Mouse (Mus musculus) intestine, embryonic 15.5 days (tissue): ENCODE data around the gene Mdn1. TPM values are rescaled to one million over a fixed set of nuclear protein-coding genes. Genes with fewer than 3 reads are reported as not detected.

Experiments
- ATAC-seq: fragments of 200-750 bp; cut with Nextera tagmentation; 2 replicates; pipeline ENCODE4 v1.8.0; 2017; ENCODE audit warnings: moderate TSS enrichment, moderate library complexity
- H3K27ac ChIP-seq: fragments of 300-500 bp; sonication (generic); 2 replicates; pipeline ENCODE4 v1.5.1; 2015; ENCODE audit warnings: mild to moderate bottlenecking, inconsistent platforms
- H3K27me3 ChIP-seq: fragments of 300-500 bp; sonication (generic); replicated peaks from 2 replicates; pipeline ENCODE4 v1.6.1; 2015; ENCODE audit warnings: inconsistent platforms
- H3K36me3 ChIP-seq: fragments of 300-500 bp; sonication (generic); 2 replicates; pipeline ENCODE4 v1.6.1; 2015; ENCODE audit warnings: inconsistent platforms
- H3K4me1 ChIP-seq: fragments of 300-500 bp; sonication (generic); replicated peaks from 2 replicates; pipeline ENCODE4 v1.6.1; 2015; ENCODE audit warnings: inconsistent platforms
- H3K4me2 ChIP-seq: fragments of 300-500 bp; sonication (generic); replicated peaks from 2 replicates; pipeline ENCODE4 v1.6.1; 2015; ENCODE audit warnings: mild to moderate bottlenecking, inconsistent platforms
- H3K4me3 ChIP-seq: fragments of 300-500 bp; sonication (generic); replicated peaks from 2 replicates; pipeline ENCODE4 v1.5.1; 2015; ENCODE audit warnings: inconsistent platforms
- H3K9ac ChIP-seq: fragments of 300-500 bp; sonication (generic); 2 replicates; pipeline ENCODE4 v1.6.1; 2015; ENCODE audit warnings: inconsistent platforms
- H3K9me3 ChIP-seq: fragments of 300-500 bp; sonication (generic); 2 replicates; pipeline ENCODE4 v1.6.1; 2016; ENCODE audit warnings: inconsistent platforms
- WGBS: fragments of 180-500 bp; shearing (Covaris S2); methylation state at CpG from one replicate; pipeline ENCODE4 v1.1.7; 2015; 5-methylcytosine and 5-hydroxymethylcytosine counted together
- polyA plus RNA-seq: library from polyadenylated mRNA; unstranded; fragments of >200 nt; fragmentation: Nextera tagmentation; extraction: Ambion mirVana; gene quantifications from 2 replicates; pipeline ENCODE4 v1.2.1, GENCODE M21; 2015

Gene Mdn1
- polyA plus RNA-seq, 1 experiment from 2014 or later, result 10.8 TPM

DNA sequence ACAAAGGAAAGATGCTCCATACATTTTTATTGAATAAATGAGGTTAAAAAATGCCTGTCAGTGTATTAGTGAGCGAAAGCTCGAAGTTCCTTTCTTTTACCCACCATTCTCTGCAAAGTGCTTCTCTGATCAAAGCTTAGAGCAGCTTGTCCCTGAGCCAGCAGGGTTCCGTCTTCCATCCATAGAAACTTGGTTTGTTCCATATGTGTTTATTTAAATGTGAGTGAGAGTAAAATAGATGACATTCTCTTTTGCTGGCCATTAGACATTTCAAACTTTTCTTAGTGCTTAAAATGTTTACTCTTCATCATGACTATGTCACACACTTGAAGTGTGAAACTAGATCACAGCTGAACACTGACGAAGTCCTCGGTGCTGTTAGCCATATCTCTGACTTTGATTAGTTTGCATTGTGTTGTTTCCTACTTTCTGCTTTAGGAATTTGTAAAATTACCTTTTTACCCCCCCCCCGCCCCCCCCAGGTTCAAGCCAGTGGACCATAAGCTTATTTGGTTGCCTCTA is 26.2 kb downstream of the Mdn1 start:
- H3K9me3 ChIP-seq, result no peaks in the 10 kb centered on the region
- ATAC-seq, result no peak
- H3K27ac ChIP-seq, result no peak overlapping the region
- H3K4me3 ChIP-seq, result no peak overlapping the region
- H3K27me3 ChIP-seq, result no peaks in the 10 kb centered on the region
- no peak overlapping the region for H3K9ac ChIP-seq
- WGBS, result 62% methylated on average over 6 of the region's 6 CpGs
- H3K4me1 ChIP-seq, result no peaks in the 10 kb centered on the region
- H3K36me3 ChIP-seq, result peaks cover 12% of the 10 kb centered on the region
- H3K4me2 ChIP-seq, result no peak overlapping the region

DNA sequence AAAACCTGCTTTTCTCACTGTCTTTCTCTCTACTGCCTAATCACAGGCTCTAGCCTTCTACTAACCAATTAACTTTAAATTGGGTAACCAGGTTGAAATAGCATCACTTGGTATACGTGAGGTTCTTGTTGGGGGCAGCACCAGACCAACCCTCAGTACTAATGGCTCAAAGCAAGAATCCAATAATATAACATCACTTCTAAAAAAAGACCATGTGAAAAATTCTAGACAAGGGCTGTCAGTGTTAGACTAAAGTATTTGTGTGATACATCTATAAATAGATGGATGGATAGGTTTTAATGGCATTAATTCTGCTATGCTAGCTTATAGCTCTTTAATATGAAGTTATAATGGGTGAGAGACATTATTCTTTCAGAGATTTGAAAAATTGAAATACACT is 60.8 kb downstream of the Mdn1 start:
- Histone ChIP-seq H3K4me2 (no peak overlapping the region), H3K4me3 (no peak overlapping the region), H3K36me3 (peaks cover 10% of the 10 kb centered on the region), H3K9ac (no peak overlapping the region), H3K9me3 (no peaks in the 10 kb centered on the region), H3K4me1 (no peaks in the 10 kb centered on the region), H3K27me3 (no peaks in the 10 kb centered on the region), H3K27ac (no peak overlapping the region)
- no peak for ATAC-seq
- WGBS, result 97% methylated on average over 1 of the region's 1 CpGs

DNA sequence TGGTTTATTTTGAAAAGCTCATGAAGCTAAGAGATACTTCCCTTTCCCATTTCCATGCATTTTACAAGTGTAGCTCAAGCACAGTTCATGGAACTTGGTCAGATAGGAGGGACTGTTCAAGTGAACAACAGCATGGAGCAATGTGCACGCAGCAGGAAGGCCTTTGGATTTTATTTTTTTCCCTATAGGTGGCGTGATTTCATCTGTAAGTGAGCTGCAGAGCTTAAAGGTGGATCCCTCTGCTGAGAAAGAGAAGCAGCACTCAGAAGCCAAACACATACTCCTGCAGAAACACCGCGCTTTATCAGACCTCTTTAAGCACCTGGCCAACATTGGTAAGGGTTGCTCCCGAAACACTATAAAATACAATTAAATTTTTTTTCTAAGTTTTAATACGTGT is 88.5 kb downstream of the Mdn1 start:
- H3K27ac ChIP-seq, result no peak overlapping the region
- no peak overlapping the region for H3K4me2 ChIP-seq
- WGBS, result 85% methylated on average over 6 of the region's 6 CpGs
- H3K9ac ChIP-seq, result no peak overlapping the region
- H3K4me1 ChIP-seq, result no peaks in the 10 kb centered on the region
- H3K9me3 ChIP-seq, result no peaks in the 10 kb centered on the region
- no peak overlapping the region for H3K4me3 ChIP-seq
- ATAC-seq, result no peak
- no peaks in the 10 kb centered on the region for H3K27me3 ChIP-seq
- peaks cover 28% of the 10 kb centered on the region for H3K36me3 ChIP-seq

DNA sequence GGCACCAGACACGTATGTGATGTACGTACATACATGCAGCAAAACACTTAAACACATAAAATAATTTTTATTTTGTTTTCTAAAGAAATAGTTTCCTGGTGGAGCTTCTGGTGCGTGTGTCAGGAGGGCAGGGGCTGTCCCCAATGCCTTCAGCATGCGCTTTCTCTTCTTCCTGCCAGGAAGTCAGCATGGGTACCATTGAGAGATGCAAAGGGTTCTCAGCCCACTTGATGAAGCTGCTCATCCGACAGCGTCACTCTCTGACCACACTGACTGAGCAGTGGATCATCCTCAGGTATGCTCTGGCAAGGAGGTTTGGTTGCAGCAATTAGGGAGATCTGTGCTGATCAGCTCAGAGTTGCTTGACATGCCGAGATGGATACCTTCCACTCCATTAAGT is 91.5 kb downstream of the Mdn1 start:
- no peak for ATAC-seq
- no peak overlapping the region for H3K27ac ChIP-seq
- H3K4me3 ChIP-seq, result no peak overlapping the region
- H3K4me2 ChIP-seq, result no peak overlapping the region
- H3K36me3 ChIP-seq, result peaks cover 30% of the 10 kb centered on the region
- 92% methylated on average over 7 of the region's 7 CpGs for WGBS
- no peaks in the 10 kb centered on the region for H3K9me3 ChIP-seq
- H3K9ac ChIP-seq, result no peak overlapping the region
- H3K27me3 ChIP-seq, result no peaks in the 10 kb centered on the region
- H3K4me1 ChIP-seq, result no peaks in the 10 kb centered on the region

DNA sequence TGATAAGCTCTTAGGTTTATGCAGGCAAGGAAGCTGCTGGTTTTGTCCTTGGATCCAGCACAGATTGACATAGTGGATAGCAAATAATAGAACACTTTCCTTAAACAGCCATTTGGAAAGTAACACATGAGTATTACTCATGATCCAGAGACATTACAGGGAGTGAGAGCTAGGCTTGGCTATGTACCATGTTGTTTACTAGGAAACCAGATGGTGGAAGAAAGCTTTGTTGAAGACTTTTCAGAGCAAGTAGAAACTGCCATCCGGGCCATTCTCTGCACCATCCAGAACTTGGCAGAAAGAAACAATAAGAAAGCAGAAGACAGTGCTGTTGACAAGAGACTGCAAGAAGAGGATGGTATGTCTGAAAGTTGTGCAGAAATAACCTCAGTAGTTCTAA is 93.8 kb downstream of the Mdn1 start:
- Histone ChIP-seq H3K4me1 (no peaks in the 10 kb centered on the region), H3K4me3 (no peak overlapping the region), H3K9ac (no peak overlapping the region), H3K27ac (no peak overlapping the region), H3K36me3 (peaks cover 22% of the 10 kb centered on the region; the same call in 1 of the 2 replicates), H3K9me3 (no peaks in the 10 kb centered on the region), H3K27me3 (no peaks in the 10 kb centered on the region), H3K4me2 (no peak overlapping the region)
- WGBS, result 92% methylated on average over 1 of the region's 1 CpGs
- ATAC-seq, result no peak

DNA sequence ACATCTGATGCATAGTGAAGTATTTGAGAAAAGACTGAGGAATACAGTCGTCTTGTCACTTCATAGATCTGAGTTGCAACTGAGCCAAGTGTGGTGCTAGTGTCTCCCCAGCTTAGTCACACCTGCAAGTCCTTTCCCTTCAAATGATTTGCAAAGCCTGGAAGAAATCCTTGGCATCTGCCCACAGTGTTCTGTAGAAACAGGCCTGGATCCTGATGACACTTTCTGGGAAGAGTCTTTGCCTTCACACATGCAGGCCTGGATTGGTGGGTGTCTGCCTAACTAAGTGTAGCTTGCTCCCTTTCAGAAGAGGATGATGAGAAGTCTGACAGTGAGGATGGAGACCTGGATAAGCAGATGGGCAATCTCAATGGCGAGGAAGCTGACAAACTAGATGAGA is 100.5 kb downstream of the Mdn1 start:
- 92% methylated on average over 2 of the region's 2 CpGs for WGBS
- Histone ChIP-seq H3K4me1 (no peaks in the 10 kb centered on the region), H3K36me3 (peaks cover 15% of the 10 kb centered on the region), H3K27ac (no peak overlapping the region), H3K4me2 (no peak overlapping the region), H3K9me3 (no peaks in the 10 kb centered on the region), H3K9ac (no peak overlapping the region), H3K27me3 (no peaks in the 10 kb centered on the region), H3K4me3 (no peak overlapping the region)
- no peak for ATAC-seq

DNA sequence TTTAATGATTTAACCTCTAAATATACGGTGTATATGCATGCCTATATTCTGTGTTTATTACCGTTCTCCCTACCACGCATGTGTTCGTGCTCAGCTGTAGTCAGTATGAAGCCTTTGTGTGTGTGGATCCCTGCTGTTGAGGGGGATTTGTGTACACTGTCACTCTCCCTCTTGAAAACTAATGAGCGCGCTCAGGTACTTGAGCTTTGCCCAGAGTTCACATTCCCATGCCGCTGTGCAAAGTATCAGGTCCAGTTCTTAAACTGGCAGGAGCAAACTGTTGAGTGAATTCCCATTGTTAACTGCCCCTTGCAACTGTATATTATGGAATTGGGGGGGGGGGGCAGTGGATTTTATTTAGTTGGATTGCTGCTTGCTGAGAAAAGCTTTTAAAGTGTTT is 110.6 kb downstream of the Mdn1 start:
- 92% methylated on average over 7 of the region's 7 CpGs for WGBS
- H3K27ac ChIP-seq, result no peak overlapping the region
- ATAC-seq, result no peak
- H3K9ac ChIP-seq, result no peak overlapping the region
- H3K4me3 ChIP-seq, result no peak overlapping the region
- no peaks in the 10 kb centered on the region for H3K9me3 ChIP-seq
- H3K27me3 ChIP-seq, result no peaks in the 10 kb centered on the region
- H3K4me1 ChIP-seq, result no peaks in the 10 kb centered on the region
- peaks cover 12% of the 10 kb centered on the region for H3K36me3 ChIP-seq
- H3K4me2 ChIP-seq, result no peak overlapping the region

DNA sequence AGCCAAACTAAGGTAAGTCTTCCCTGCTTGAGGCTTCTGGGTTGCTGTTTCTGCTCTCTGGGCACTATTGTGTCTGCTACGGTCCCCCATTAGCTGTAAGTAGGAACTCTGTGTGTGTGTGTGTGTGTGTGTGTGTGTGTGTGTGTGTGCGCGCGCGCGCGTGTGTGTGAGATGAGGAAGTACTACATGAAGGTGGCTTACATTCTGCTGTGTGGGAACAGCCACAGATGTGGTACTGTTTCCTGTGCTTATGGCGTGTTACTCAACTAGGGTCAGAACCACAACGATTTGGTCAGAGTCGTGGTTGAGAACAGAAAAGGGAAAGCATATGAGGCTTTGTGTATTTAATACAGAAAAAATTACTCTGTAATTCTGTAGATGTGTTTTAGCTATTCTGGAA is 111.1 kb downstream of the Mdn1 start:
- Histone ChIP-seq H3K9me3 (no peaks in the 10 kb centered on the region), H3K27ac (no peak overlapping the region), H3K27me3 (no peaks in the 10 kb centered on the region), H3K9ac (no peak overlapping the region), H3K4me3 (no peak overlapping the region), H3K4me2 (no peak overlapping the region), H3K36me3 (peaks cover 12% of the 10 kb centered on the region), H3K4me1 (no peaks in the 10 kb centered on the region)
- no peak for ATAC-seq
- 89% methylated on average over 10 of the region's 10 CpGs for WGBS

DNA sequence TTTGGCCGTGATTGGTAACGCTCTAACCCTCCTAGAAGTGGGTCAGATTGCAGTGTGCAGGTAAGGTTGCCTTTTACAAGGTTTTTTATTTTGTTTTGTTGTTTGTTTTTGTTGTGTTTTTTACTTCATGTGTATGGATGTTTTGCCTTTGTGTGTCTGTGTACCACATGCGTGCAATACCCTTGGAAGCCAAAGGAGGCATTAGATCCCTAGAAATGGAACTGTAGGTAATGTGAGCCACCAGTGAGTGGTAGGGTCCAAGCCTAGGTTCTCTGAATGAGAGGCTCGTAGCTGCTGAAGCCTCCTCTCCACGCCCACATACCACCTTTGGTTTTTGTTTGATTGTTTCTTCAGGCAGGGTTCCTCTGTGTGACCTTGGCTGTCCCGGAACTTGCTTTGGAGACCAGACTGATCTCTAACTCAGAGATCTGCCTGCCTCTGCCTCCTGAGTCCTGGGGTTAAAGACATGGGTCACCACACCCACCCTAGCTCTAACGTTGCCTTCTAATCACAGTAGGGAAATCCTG is 113.4 kb downstream of the Mdn1 start:
- Histone ChIP-seq H3K9me3 (no peaks in the 10 kb centered on the region), H3K9ac (no peak overlapping the region), H3K4me2 (no peak overlapping the region), H3K36me3 (peaks cover 16% of the 10 kb centered on the region), H3K27ac (no peak overlapping the region), H3K4me3 (no peak overlapping the region), H3K4me1 (no peaks in the 10 kb centered on the region), H3K27me3 (no peaks in the 10 kb centered on the region)
- WGBS, result 94% methylated on average over 7 of the region's 7 CpGs
- ATAC-seq, result no peak

DNA sequence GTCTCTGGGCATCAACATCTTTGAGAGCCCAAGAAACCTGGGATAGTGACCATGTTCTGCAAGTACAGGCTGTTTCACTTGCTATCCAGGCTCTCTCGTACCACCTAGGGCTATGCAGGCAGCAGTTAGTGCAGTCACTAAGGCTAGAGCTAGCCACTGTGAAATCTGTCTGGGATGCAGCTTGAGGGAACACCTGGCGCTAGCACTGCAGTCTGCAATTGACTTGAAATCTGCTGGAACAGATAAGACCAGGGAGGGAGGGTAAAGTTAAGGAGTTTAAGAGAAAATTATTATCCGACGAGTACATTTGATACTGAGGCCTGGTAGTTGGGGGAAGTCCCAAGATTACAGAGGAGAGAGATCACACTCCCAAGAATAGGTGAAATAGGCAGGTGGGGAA is 123.1 kb downstream of the Mdn1 start:
- WGBS, result 92% methylated on average over 4 of the region's 4 CpGs

DNA sequence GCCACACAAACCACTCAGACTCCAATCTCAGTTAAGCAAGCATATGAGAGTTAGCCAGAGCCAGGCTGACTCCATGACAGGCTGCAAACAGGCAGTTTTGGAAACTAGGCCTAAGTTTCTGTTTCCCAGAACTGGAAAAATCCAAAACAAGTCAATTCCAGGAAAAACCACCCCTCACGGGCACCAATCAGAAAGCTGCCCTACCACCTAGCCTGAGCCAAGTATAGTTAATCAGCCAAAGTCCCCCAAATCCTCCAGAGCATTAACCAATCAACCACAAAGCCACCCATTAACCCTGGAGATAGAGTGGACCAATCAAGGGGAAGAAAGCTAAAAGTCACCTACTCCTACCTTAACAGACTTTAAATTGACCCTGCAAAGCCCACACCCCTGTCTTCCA is 130.2 kb downstream of the Mdn1 start:
- H3K4me1 ChIP-seq, result no peaks in the 10 kb centered on the region
- H3K4me3 ChIP-seq, result no peak overlapping the region
- no peaks in the 10 kb centered on the region for H3K36me3 ChIP-seq
- H3K9me3 ChIP-seq, result no peaks in the 10 kb centered on the region
- H3K4me2 ChIP-seq, result no peak overlapping the region
- H3K27ac ChIP-seq, result no peak overlapping the region
- WGBS, result 82% methylated on average over 1 of the region's 1 CpGs
- no peaks in the 10 kb centered on the region for H3K27me3 ChIP-seq
- ATAC-seq, result no peak
- no peak overlapping the region for H3K9ac ChIP-seq

More for the DNA sequence above, 123.1 kb downstream of the Mdn1 start:
- Histone ChIP-seq H3K4me2 (no peak overlapping the region), H3K36me3 (peaks cover 4% of the 10 kb centered on the region; the same call in 1 of the 2 replicates), H3K9me3 (no peaks in the 10 kb centered on the region), H3K4me3 (no peak overlapping the region), H3K4me1 (no peaks in the 10 kb centered on the region), H3K27me3 (no peaks in the 10 kb centered on the region), H3K27ac (no peak overlapping the region), H3K9ac (no peak overlapping the region)
- ATAC-seq, result no peak

DNA sequence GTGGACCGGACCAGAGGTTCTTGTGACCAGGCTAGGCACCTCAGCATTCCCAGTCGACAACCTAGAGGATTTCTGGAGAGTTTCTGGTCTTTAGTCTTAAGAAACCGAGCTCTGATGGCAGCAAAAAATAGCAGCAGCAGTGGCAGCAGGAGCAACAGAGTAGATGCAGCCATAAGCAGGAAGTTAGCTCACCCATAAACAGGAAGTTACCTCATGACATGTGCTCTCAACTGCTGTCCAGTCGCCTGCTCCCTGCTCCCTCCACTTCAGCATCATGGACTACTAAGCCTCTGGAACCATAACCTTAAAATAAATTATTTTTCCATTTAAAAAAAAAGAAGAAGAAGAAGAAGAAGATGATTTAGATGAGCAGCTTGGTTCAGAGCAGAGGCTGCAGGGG is 132.1 kb downstream of the Mdn1 start:
- Histone ChIP-seq H3K27ac (no peak overlapping the region), H3K4me3 (no peak overlapping the region), H3K27me3 (no peaks in the 10 kb centered on the region), H3K4me1 (no peaks in the 10 kb centered on the region), H3K4me2 (no peak overlapping the region), H3K9me3 (no peaks in the 10 kb centered on the region), H3K36me3 (no peaks in the 10 kb centered on the region), H3K9ac (no peak overlapping the region)
- whole genome bisulfite sequencing, result 88% methylated on average over 4 of the region's 4 CpGs
- no peak for ATAC-seq

DNA sequence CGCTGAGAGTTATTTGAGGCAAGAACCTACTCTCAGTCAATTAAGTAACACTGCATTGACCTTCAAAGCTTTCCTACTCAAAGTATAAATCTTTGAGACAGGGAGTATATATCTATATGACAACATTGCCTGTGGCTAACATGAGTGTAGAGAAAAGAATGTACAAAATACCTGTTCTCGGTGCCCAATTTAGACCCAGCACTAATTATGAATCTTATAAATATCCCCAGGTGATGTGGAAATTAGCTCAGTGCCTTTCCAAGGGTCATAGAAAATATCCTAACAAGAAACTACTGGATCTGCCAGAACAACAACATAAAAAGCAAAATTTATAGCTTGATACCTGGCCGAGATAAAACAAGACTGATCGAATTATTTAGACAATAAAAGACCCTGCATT is 142.1 kb downstream of the Mdn1 start:
- WGBS, result 96% methylated on average over 4 of the region's 4 CpGs
- no peak overlapping the region for H3K27ac ChIP-seq
- ATAC-seq, result no peak
- H3K27me3 ChIP-seq, result no peaks in the 10 kb centered on the region
- no peaks in the 10 kb centered on the region for H3K9me3 ChIP-seq
- no peak overlapping the region for H3K9ac ChIP-seq
- no peak overlapping the region for H3K4me2 ChIP-seq
- no peaks in the 10 kb centered on the region for H3K36me3 ChIP-seq
- no peak overlapping the region for H3K4me3 ChIP-seq
- H3K4me1 ChIP-seq, result peaks cover 6% of the 10 kb centered on the region; the same call in 1 of the 2 replicates
